ENCODE assay signal across 8 mouse cellular contexts in the genomic region with DNA sequence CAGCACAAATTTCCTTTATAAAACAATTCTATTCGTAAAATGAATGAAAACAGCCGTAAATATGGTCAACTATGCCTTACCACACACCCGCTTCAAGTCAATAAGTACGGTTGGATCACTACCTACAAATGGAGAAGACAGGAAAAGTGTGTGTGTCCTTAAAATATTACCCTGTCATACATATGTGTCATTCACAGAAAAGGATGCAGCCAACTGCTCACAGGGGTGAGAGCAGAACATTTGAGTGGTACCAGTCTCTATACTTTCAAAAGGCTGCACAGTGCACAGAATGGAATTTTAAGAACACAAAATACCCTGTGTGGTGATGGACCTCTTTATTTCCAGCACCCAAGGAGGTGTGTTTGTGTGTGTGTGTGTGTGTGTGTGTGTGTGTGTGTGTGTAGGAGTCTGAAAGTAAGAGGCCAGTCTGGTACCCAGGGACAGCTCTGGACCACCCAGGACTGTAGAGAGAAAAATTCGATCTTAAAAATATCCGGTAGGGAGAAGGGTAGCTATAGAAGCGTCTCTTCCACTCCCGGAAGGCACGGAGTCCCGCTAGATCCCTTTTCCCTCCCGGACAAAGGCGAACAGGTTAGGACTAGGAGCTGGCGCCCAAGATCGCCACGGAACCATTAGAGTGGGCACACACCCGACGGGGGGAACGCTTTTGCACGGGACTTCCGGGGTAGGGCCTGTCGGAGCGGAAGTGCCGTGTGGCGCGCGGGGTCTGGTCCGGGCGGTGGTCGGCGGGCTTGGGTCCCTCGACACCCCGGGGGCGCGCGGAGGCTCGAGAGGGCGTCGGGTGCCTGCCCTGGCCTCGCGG. TPM values are rescaled to one million over a fixed set of nuclear protein-coding genes. Genes with fewer than 3 reads are reported as not detected.
DNase-seq lines count a peak whose midpoint lies in the region; ATAC-seq lines count a peak whose summit lies in the region.

Gene Cdc16, plus strand, starts transcription at position 695 of the 823 bp plus-strand sequence.

- peaks cover 16% of the 10 kb centered on the region for H3K36me3 ChIP-seq in hindbrain, embryonic 13.5 days

- peak within 1 kb of the TSS; percentile 99 for H3K4me3 ChIP-seq in hindbrain, embryonic 13.5 days

- 9% methylated on average over 40 of the region's 40 CpGs for WGBS in hindbrain, embryonic 13.5 days

- DNase-seq in NIH3T3 (ENCODE audit: low read depth) = peak; percentile 93
- DNase-seq in cerebellum, postnatal 10 days = peak; percentile 96
- DNase-seq in frontal cortex, postnatal 14 days (ENCODE audit: low spot score in 2 of 2) = peak; percentile 78 to 82
- DNase-seq in layer of hippocampus, postnatal 25 days (ENCODE audit: extremely low spot score in 1 of 2, low spot score in 1 of 2) = peak; percentile 89 to 93
- peak; percentile 88 for DNase-seq in lung, postnatal 25 days (ENCODE audit: low spot score)
- DNase-seq in retina, embryonic 14.5 days (ENCODE audit: low spot score) = peak; percentile 94
- peak; percentile 94 for DNase-seq in thymus, postnatal 4 days

- H3K27ac ChIP-seq in hindbrain, embryonic 13.5 days = peak within 1 kb of the TSS; percentile 81

- H3K9ac ChIP-seq in hindbrain, embryonic 13.5 days = peak within 1 kb of the TSS; percentile 94

- no peaks in the 10 kb centered on the region for H3K9me3 ChIP-seq in hindbrain, embryonic 13.5 days

- H3K4me2 ChIP-seq in hindbrain, embryonic 13.5 days = peak within 1 kb of the TSS; percentile 71

- ATAC-seq in hindbrain, embryonic 13.5 days (ENCODE audit: low FRiP score) = peak; percentile 94

- H3K4me1 ChIP-seq in hindbrain, embryonic 13.5 days (replicated peaks) = peaks cover 28% of the 10 kb centered on the region

- peaks cover 3% of the 10 kb centered on the region; the same call in 1 of the 2 replicates for H3K27me3 ChIP-seq in hindbrain, embryonic 13.5 days

RNA-seq across cellular contexts. Expression of gene Cdc16, which starts in this region (rescaled TPM):
- polyA plus RNA-seq in hindbrain, embryonic 13.5 days (2015; fragmentation: Nextera tagmentation; extraction: Ambion mirVana) = 182 and 183 TPM in 2 replicates
- 10 to 100 TPM; 54.3 to 57.7 TPM for total RNA-seq in layer of hippocampus, postnatal 25 days (2021)

Comparison
In these comparisons a context has a peak if more than half of its experiments do, and no peak if none do; other contexts are left out.
1. Peak in every context shown above with its lines: DNase-seq, ATAC-seq, H3K4me3 ChIP-seq and H3K27ac ChIP-seq.